Mouse (Mus musculus) ES-E14 (cell line): Measurements from ENCODE around the gene Farsa. TPM values are rescaled to one million over a fixed set of nuclear protein-coding genes. Genes with fewer than 3 reads are reported as not detected.

Experiments
- DNase-seq: peaks from one replicate; pipeline ENCODE4 v3.0.0-alpha.2; 2013; ENCODE audit warnings: low read depth, low spot score
- H3K27ac ChIP-seq: 2 replicates; pipeline ENCODE4 v1.5.1; 2012; ENCODE audit warnings: low read depth, mild to moderate bottlenecking, low read length, moderate library complexity, mixed read lengths; ENCODE audit not compliant: poor library complexity, insufficient read depth, severe bottlenecking
- H3K36me3 ChIP-seq: 2 replicates; pipeline ENCODE4 v1.6.1; 2012; ENCODE audit warnings: mild to moderate bottlenecking, low read length, moderate library complexity, mixed read lengths; ENCODE audit not compliant: control insufficient read depth, poor library complexity, insufficient read depth, severe bottlenecking
- H3K4me1 ChIP-seq, 2 experiments: fragments of 150-350 bp in 1 of 2; sonication (generic) in 1 of 2; 2 replicates each; pipeline ENCODE4 v1.6.1; 2012; ENCODE audit warnings: low read length in 2 of 2, mild to moderate bottlenecking in 1 of 2, mixed read lengths in 1 of 2; ENCODE audit not compliant: control insufficient read depth in 2 of 2, insufficient read depth in 2 of 2, poor library complexity in 1 of 2
- H3K4me3 ChIP-seq, 2 experiments: fragments of 150-350 bp in 1 of 2; sonication (generic) in 1 of 2; 2 replicates each; pipeline ENCODE4 v1.5.1; 2012; ENCODE audit warnings: low read length in 2 of 2, low read depth in 1 of 2, mild to moderate bottlenecking in 1 of 2, mixed read lengths in 1 of 2; ENCODE audit not compliant: insufficient read depth in 1 of 2, poor library complexity in 1 of 2, severe bottlenecking in 1 of 2
- H3K9ac ChIP-seq: 2 replicates; pipeline ENCODE4 v1.6.1; 2012; ENCODE audit warnings: low read depth, mild to moderate bottlenecking, low read length, mixed read lengths; ENCODE audit not compliant: poor library complexity, insufficient read depth, severe bottlenecking
- H3K9me3 ChIP-seq: fragments of 150-350 bp; sonication (generic); 2 replicates; pipeline ENCODE4 v1.6.1; 2012; ENCODE audit warnings: low read depth, mild to moderate bottlenecking, low read length; ENCODE audit not compliant: control insufficient read depth, insufficient read depth
- CHD2 ChIP-seq: IDR thresholded peaks from 2 replicates; pipeline ENCODE4 v1.6.1; 2014; ENCODE audit warnings: mild to moderate bottlenecking, low read depth, low read length, inconsistent platforms
- HCFC1 ChIP-seq: IDR thresholded peaks from 2 replicates; pipeline ENCODE4 v1.6.1; 2012; ENCODE audit warnings: low read length, inconsistent platforms, borderline replicate concordance; ENCODE audit not compliant: insufficient read depth
- MAFK ChIP-seq: IDR thresholded peaks from 2 replicates; pipeline ENCODE4 v1.6.1; 2014; ENCODE audit warnings: mild to moderate bottlenecking, low read depth, low read length, inconsistent platforms; ENCODE audit not compliant: insufficient read depth
- ZC3H11A ChIP-seq: IDR thresholded peaks from 2 replicates; pipeline ENCODE4 v1.6.1; 2012; ENCODE audit warnings: low read depth, mild to moderate bottlenecking, inconsistent platforms, low read length, borderline replicate concordance
- ZNF384 ChIP-seq: IDR thresholded peaks from 2 replicates; pipeline ENCODE4 v1.6.1; 2012; ENCODE audit warnings: low read depth, low read length, inconsistent platforms
- in situ Hi-C, 2 experiments: fragments of 600-800 bp; cut with MboI; formaldehyde crosslinking; loops; one replicate each; pipeline ENCODE4 v1.15.1; 2025; ENCODE audit warnings: low sequenced_read_pairs in 2 of 2, inconsistent platforms in 1 of 2; ENCODE audit not compliant: unreplicated experiment in 2 of 2
- total RNA-seq: library from RNA; depleted of rRNA; stranded (reverse); fragments of 300-350 nt; gene quantifications from 2 replicates; pipeline ENCODE4 v1.2.3, GENCODE M21; 2012; rRNA removed

Farsa gene
- 123 and 137 TPM in 2 replicates for total RNA-seq

DNA sequence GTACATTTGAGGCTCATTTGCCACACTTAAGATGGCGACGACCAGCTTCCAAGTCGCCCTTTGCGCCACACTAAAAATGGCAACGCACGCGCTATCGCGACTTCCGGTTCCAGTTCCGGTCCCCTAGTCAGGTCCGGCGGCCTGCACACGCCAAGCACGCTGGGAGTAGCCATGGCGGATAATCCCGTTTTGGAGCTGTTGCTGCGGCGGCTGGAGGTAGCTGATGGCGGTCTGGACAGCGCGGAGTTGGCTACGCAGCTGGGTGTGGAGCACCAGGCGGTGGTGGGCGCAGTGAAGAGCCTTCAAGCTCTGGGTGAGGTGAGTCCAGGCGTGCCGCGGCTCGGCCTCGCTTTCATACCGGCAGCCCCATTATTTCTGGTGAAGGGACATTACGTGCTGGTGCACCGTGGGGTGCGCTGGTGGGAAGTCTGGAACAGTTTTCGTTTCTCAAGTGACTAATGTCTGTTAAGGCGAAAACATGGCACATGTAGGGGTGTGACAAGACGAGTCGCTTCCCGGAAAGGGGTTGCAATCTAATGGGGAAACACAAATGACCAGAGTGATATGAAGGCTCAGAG, at the start of gene Farsa:
TSS of gene Farsa (plus strand) at position 126 of the 578 bp plus-strand sequence.
- TF ChIP-seq HCFC1 (peak; percentile 97), MAFK (no peak)
- H3K27ac ChIP-seq: peak within 1 kb of the TSS; percentile 35; the same call in 1 of the 2 replicates

DNA sequence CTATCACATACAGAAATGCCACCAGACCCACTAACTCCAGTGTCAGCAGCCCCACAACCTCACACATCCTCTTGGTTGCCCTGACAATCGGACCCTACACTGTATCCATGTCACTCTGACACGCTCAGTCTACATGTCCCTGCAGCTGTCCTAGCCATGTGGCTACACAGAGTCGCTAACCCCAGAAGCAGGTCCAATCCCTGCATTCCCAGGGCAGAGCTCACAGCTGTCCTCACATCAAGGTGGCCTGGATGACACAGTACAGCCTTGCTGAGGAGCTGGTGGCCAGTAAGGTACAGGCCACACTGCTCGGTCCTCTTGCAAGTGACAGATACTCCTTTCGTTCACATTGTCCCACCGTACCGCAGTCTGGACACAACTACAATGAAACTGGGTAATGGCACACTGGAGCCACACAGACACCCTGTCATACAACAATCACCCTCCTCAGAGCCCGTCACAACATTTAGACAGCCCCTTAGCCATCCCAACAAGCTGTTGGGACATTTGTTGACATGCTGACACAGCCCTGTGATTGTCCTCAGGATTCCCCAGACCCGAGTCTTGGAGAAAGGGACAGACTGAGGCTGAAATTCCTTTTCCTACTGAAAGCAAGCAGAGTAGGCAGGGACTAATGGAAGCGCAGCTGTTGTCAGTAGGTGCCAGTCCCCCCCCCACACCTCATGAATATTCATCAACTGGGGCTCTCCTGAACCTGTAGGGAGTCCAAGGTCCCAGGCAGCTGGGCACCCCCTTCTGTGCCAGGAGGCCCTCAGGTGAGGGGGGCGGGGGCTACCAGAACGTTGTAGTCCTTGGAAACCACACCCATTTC, 47.5 kb upstream of the Farsa start:
- no peak for DNase-seq
- no peaks in the 10 kb centered on the region for H3K36me3 ChIP-seq
- H3K4me1 ChIP-seq: no peaks in the 10 kb centered on the region
- TF ChIP-seq ZC3H11A (no peak), CHD2 (no peak), ZNF384 (no peak), MAFK (no peak), HCFC1 (no peak)
- no peak overlapping the region for H3K4me3 ChIP-seq
- in situ Hi-C loops: no loop called here
- no peak overlapping the region; the same call in 1 of the 2 replicates for H3K27ac ChIP-seq
- H3K9ac ChIP-seq: no peak overlapping the region
- no peaks in the 10 kb centered on the region for H3K9me3 ChIP-seq

More for the DNA sequence above, at the start of gene Farsa:
- peak within 1 kb of the TSS; percentile 91 for H3K9ac ChIP-seq
- in situ Hi-C loops: no loop called here
- peak within 1 kb of the TSS; percentile 84 to 98 for H3K4me3 ChIP-seq
- peak; percentile 91 for DNase-seq
- no peaks in the 10 kb centered on the region for H3K9me3 ChIP-seq
- peaks cover 21% of the 10 kb centered on the region for H3K36me3 ChIP-seq
- H3K4me1 ChIP-seq: peaks cover 0 to 8% of the 10 kb centered on the region in 2 experiments; a peak in 2 of 4 replicates

DNA sequence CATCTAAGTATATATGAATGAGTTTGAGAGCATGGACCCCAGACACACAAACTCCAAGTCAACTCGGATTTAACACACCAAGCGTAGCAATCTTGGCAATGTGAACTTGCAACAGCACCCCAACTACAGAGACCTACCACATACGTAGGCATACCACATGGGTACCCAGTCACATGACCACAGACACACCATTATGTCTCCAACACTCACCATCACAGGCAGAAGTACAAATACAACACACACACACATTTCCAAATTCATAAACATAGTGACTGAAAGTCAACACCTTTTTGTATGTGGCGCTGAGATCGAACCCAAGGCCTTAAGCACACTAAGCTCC, 46.9 kb upstream of the Farsa start:
- DNase-seq: no peak
- TF ChIP-seq HCFC1 (no peak), ZC3H11A (no peak), ZNF384 (no peak)
- Histone ChIP-seq H3K27ac (no peak overlapping the region), H3K36me3 (no peaks in the 10 kb centered on the region), H3K4me3 (no peak overlapping the region), H3K9ac (no peak overlapping the region), H3K4me1 (no peaks in the 10 kb centered on the region; a peak in 1 of 4 replicates), H3K9me3 (no peaks in the 10 kb centered on the region)
- in situ Hi-C loops: loop anchor here in 1 of 2 experiments (10.0 kb wide), 1 partner anchor 105 kb away; the partner anchor contains the start of gene Lyl1

DNA sequence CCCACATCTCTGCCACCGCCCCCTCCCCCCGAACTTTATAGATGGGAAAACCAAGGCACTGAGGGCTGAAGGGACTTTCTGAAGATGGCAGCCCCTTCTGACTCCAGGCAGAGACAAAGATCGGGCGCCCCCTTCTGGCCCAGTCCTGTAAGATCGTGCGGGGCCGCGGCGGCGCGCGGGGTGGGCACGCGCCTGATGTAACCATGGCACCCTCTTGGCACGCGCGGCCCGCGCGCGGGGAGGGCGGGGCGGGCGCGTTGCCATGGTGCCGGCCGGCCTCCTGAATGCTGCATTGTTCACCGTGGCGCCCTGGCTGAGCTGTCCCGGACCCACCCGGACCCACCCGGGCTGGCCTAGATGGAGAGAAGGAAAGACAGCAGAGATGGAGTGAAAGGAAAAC, 45.9 kb upstream of the Farsa start:
- no peak overlapping the region for H3K27ac ChIP-seq
- TF ChIP-seq HCFC1 (no peak), ZC3H11A (no peak), MAFK (no peak), CHD2 (no peak)
- in situ Hi-C loops: loop anchor here in 1 of 2 experiments (10.0 kb wide), 1 partner anchor 106 kb away; the partner anchor contains the start of gene Lyl1
- no peaks in the 10 kb centered on the region; a peak in 1 of 4 replicates for H3K4me1 ChIP-seq
- H3K9me3 ChIP-seq: no peaks in the 10 kb centered on the region
- no peak overlapping the region for H3K9ac ChIP-seq
- DNase-seq: no peak
- H3K36me3 ChIP-seq: no peaks in the 10 kb centered on the region
- H3K4me3 ChIP-seq: peak overlapping the region in 1 of 2 experiments; percentile 5; a peak in 1 of 4 replicates

DNA sequence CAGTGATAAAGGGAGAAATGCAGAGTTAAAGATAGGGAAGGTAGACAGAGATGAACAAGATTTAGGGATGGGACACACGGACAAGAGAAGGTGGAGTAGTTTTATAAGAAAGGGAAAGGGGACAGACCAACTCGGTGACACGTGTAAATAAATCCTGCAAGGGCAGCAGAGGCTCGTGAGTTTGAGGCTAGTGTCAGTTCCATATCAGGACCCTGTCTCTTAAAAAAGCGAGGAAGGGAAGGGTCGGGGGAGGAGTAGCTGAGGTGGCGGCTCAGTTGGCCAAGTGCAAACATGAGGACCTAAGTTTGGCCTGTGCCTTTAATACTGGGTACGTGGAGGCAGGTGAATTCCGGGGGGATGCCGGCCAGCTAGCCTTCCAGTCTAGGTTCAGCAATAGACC, 45.5 kb upstream of the Farsa start:
- in situ Hi-C loops: loop anchor here in 1 of 2 experiments (10.0 kb wide), 1 partner anchor 107 kb away; the partner anchor contains the start of gene Lyl1
- Histone ChIP-seq H3K27ac (no peak overlapping the region), H3K9ac (no peak overlapping the region), H3K36me3 (no peaks in the 10 kb centered on the region), H3K4me3 (peak overlapping the region in 1 of 2 experiments; percentile 5; a peak in 1 of 4 replicates), H3K4me1 (no peaks in the 10 kb centered on the region; a peak in 1 of 4 replicates), H3K9me3 (no peaks in the 10 kb centered on the region)
- DNase-seq: no peak
- TF ChIP-seq CHD2: no peak
- TF ChIP-seq MAFK: no peak
- TF ChIP-seq HCFC1: no peak
- TF ChIP-seq ZNF384: no peak
- no peak for TF ChIP-seq ZC3H11A
